Mouse (Mus musculus) brain, embryonic 18.5 days (tissue): ENCODE data around the gene Ncstn.
A peak's percentile ranks its signal among the peaks of the same experiment; 100 is the strongest.

ENCODE experiments used
- DNase-seq: peaks from one replicate; pipeline ENCODE4 v3.0.0-alpha.2; 2012; ENCODE audit warnings: low read depth, low spot score

Gene Ncstn

GRCm38 (mm10) chr1:172027010-172027808 is 55.4 kb downstream of the Ncstn start:
- peak; percentile 66 for DNase-seq

DNA sequence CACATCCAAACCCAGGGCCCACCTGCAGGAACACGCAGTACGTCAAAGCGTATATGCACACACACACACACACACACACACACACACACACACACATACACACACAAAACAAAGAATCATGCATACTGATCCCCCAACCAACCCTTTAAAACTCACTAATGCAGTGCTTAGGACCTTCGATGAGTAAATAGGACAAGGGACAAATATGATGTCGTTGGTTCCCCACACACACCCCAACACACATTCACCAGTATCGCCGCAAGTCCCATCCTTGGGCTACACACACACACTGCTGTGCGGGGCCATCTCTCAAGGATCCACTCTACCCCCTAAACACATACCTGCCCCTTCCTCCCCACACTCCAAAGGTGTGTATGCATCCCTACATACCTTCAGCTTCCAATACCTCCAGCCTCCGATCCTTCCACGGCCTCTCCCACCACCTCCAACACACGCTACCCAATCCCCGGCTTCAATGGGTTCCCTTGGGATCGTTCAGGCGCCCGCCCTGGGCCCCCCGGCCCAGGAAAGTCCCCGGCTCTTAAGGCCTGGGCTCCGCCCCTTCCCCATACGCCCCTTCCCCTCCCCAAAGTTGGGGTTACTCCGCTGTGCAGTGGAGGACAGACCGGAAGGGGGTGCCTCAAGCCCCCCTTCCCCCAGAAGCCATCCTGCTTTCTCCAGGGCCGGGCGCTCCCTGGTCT is 56.2 kb downstream of the Ncstn start:
- peak; percentile 70 for DNase-seq

GRCm38 (mm10) chr1:172025201-172025904 is 57.2 kb downstream of the Ncstn start:
- DNase-seq: no peak

DNA sequence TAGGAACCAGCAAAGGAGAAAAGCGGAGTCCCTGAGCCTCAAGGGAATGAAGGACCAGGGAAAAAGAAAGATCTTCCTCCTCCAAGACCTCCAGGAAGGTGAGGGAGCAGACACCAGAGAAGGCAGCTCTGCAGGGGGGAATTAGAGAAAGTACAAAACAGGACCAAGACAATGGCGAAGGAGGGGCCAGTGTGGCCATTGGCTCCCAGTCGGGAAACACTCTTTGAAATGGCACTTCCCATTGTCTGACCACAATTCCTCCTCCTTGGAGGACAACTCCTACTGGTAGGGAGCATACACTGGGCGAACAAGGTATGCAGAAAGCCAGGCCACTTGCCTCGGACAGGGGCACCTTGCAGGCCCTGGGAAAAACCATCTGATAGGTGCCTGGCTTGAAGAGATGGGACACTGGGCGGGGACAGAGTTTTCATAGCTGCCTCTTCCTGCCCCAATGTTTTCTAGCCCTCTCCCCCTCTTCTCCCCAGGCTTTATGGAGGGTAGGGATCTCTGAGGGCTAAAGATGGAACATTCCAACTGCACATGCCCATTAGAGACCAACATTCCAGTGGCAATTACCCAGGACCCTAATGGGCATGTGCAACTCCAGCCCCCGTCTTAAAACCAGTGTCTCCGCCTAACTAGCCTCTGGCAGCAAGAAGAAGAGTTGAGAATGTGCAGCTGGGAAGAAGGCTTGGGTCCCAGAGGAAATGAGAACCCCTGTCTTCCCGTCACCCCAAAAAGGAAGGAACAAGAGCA is 58.3 kb downstream of the Ncstn start:
- DNase-seq: no peak

DNA sequence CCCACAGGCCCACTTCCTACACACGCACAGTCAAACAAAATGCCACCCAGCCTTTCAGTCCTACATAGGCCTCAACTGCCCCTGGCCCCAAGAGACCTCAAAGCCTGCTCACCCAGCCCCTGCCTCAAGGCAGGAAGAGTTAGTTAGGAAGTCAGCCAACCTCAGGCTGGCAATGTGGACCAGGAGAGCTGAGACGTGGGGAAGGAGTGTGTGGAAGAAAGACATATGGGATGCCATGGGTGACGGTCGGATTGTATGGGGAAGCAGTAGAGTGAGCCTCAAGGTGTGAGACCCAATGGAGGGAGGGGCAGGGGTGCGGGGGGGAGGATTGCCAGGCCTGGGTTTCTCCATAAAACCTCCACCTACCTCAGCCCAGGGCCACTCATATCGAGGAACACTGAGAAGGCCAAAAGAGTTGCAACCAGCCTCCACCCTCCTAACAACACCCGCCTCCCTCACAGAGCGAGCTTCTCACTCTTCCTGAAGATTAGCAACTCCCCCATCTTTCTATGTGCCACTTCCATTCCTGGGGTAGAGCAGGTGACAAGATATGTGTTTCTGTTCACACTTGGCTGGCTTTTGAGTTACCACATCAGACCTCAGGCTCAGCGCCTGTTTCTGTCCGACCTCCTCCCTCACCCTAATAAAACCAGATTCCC is 62.6 kb downstream of the Ncstn start:
- no peak for DNase-seq

DNA sequence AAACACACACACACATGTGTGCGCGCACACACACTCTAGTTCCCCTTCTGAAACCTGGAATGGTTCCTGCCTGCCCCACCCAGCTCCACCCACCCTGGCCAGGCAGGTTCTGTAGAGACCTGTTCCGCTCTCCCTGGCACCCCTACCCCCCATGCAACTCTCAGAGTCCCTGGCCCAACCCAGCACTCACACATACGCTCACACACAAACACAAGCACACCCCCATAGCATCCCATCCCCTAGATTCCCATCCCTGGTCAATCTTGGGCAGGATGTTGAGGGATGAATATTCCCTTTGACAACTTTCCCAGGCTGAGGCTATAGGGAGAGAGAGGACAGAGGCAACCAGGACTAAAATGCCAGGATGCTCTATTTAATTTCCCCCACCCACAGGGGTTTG is 63.3 kb downstream of the Ncstn start:
- DNase-seq: no peak

GRCm38 (mm10) chr1:172018336-172019311 is 64.0 kb downstream of the Ncstn start:
- no peak for DNase-seq

GRCm38 (mm10) chr1:172017517-172018070 is 65.0 kb downstream of the Ncstn start:
- DNase-seq: no peak

GRCm38 (mm10) chr1:172016660-172017516 is 65.7 kb downstream of the Ncstn start:
- no peak for DNase-seq

DNA sequence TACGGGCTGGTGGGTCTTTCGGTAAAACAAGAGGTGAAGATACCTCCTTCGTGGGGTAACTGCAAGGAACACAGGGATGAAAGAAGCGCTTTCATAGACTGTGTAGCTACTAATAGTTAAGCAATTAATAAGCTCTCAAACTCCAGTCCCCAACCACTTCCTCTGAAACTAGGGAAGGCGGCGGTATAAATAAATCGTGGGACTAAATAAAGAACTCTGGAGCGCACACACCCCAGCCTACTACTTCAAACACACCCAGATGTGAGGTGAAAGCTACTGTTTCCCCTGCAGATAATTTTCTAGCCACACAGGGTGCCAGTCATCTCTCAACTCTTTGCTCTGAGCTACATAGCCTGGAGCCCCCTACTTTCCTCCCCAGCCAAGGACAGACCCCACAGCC is 66.6 kb downstream of the Ncstn start:
- DNase-seq: no peak
